Mouse (Mus musculus) heart, postnatal 0 days (tissue): Measurements from ENCODE around the gene Fer.

Experiments used
- CTCF ChIP-seq: IDR thresholded peaks from 2 replicates; pipeline ENCODE4 v1.5.1; 2016; ENCODE audit warnings: antibody characterized with exemption, control low read depth, low read depth
- EP300 ChIP-seq: IDR thresholded peaks from 2 replicates; pipeline ENCODE4 v1.6.1; 2016; ENCODE audit warnings: antibody characterized with exemption, low read depth

GRCm38 (mm10) chr17:63921601-63922203 is 58.8 kb downstream of the Fer start:
- TF ChIP-seq CTCF (no peak), EP300 (no peak)
